Mouse (Mus musculus): ENCODE measurements at regions not wholly inside any gene's neighbourhood (a gene's known extent, or its start where the extent isn't known, plus 50 kb on each side); places are given as distances from the start of the nearest gene placed in this dataset.
"Not testable (repeated sequence)": the region's sequence is repeated elsewhere in the genome, so short reads cannot be mapped to it uniquely, and the experiment has no call there.

GRCm38 (mm10) chr10:126349076-126349475 lies 383.1 kb downstream of the Lrig3 start:
- 82% methylated on average over 11 of the region's 11 CpGs for WGBS
- no peak overlapping the region for H3K4me2 ChIP-seq
- H3K9ac ChIP-seq, result no peak overlapping the region
- H3K27me3 ChIP-seq (replicated peaks), result no peaks in the 10 kb centered on the region
- H3K36me3 ChIP-seq, result no peaks in the 10 kb centered on the region
- no peak overlapping the region for H3K4me3 ChIP-seq
- H3K27ac ChIP-seq (ENCODE audit: poor library complexity, severe bottlenecking), result no peak overlapping the region
- no peaks in the 10 kb centered on the region for H3K4me1 ChIP-seq (replicated peaks)
- H3K9me3 ChIP-seq (replicated peaks), result peaks cover 9% of the 10 kb centered on the region
- ATAC-seq (ENCODE audit: insufficient number of reproducible peaks, low FRiP score), result no peak

- 60% methylated on average over 4 of the region's 4 CpGs for WGBS
- H3K4me1 ChIP-seq (replicated peaks), result no peaks in the 10 kb centered on the region
These were observed 371.5 kb downstream of the Lrig3 start for GRCm38 (mm10) chr10:126337426-126337825.

GRCm38 (mm10) chr10:126333786-126334185 lies 367.8 kb downstream of the Lrig3 start:
- WGBS, result 91% methylated on average over 5 of the region's 5 CpGs
- ATAC-seq (ENCODE audit: insufficient number of reproducible peaks, low FRiP score), result no peak
- Histone ChIP-seq H3K27me3 (replicated peaks) (no peaks in the 10 kb centered on the region), H3K4me2 (no peak overlapping the region), H3K36me3 (no peaks in the 10 kb centered on the region), H3K9me3 (replicated peaks) (no peaks in the 10 kb centered on the region), H3K4me3 (no peak overlapping the region), H3K4me1 (replicated peaks) (no peaks in the 10 kb centered on the region), H3K27ac (ENCODE audit: poor library complexity, severe bottlenecking) (no peak overlapping the region), H3K9ac (no peak overlapping the region)

More at GRCm38 (mm10) chr10:126337426-126337825, 371.5 kb downstream of the Lrig3 start:
- Histone ChIP-seq H3K36me3 (no peaks in the 10 kb centered on the region), H3K9me3 (replicated peaks) (peaks cover 6% of the 10 kb centered on the region; the same call in 1 of the 2 replicates), H3K27ac (ENCODE audit: poor library complexity, severe bottlenecking) (no peak overlapping the region), H3K4me2 (no peak overlapping the region), H3K27me3 (replicated peaks) (no peaks in the 10 kb centered on the region), H3K9ac (no peak overlapping the region), H3K4me3 (no peak overlapping the region)
- no peak for ATAC-seq (ENCODE audit: insufficient number of reproducible peaks, low FRiP score)

- peak; percentile 86; the same call in 1 of the 2 replicates for ATAC-seq (ENCODE audit: insufficient number of reproducible peaks, low FRiP score)
- 8% methylated on average over 17 of the region's 17 CpGs for WGBS
- H3K27ac ChIP-seq (ENCODE audit: poor library complexity, severe bottlenecking), result no peak overlapping the region
These were observed 364.5 kb downstream of the Lrig3 start for GRCm38 (mm10) chr10:126330305-126330969.

GRCm38 (mm10) chr10:126320831-126321230 lies 354.9 kb downstream of the Lrig3 start:
- whole genome bisulfite sequencing, result 78% methylated on average over 9 of the region's 9 CpGs
- ATAC-seq (ENCODE audit: insufficient number of reproducible peaks, low FRiP score), result no peak
- Histone ChIP-seq H3K9ac (no peak overlapping the region), H3K36me3 (no peaks in the 10 kb centered on the region), H3K4me2 (no peak overlapping the region), H3K27ac (ENCODE audit: poor library complexity, severe bottlenecking) (no peak overlapping the region), H3K4me1 (replicated peaks) (peaks cover 5% of the 10 kb centered on the region; the same call in 1 of the 2 replicates), H3K27me3 (replicated peaks) (no peaks in the 10 kb centered on the region), H3K4me3 (no peak overlapping the region), H3K9me3 (replicated peaks) (no peaks in the 10 kb centered on the region)

More at GRCm38 (mm10) chr10:126330305-126330969, 364.5 kb downstream of the Lrig3 start:
- Histone ChIP-seq H3K4me1 (replicated peaks) (no peaks in the 10 kb centered on the region), H3K4me3 (no peak overlapping the region), H3K9me3 (replicated peaks) (no peaks in the 10 kb centered on the region), H3K36me3 (no peaks in the 10 kb centered on the region), H3K27me3 (replicated peaks) (no peaks in the 10 kb centered on the region), H3K4me2 (peak overlapping the region; percentile 23; the same call in 1 of the 2 replicates), H3K9ac (no peak overlapping the region)

- Histone ChIP-seq H3K9me3 (replicated peaks) (no peaks in the 10 kb centered on the region), H3K9ac (no peak overlapping the region), H3K4me3 (no peak overlapping the region), H3K27me3 (replicated peaks) (no peaks in the 10 kb centered on the region), H3K36me3 (no peaks in the 10 kb centered on the region), H3K27ac (ENCODE audit: poor library complexity, severe bottlenecking) (no peak overlapping the region), H3K4me2 (no peak overlapping the region), H3K4me1 (replicated peaks) (peaks cover 5% of the 10 kb centered on the region; the same call in 1 of the 2 replicates)
- 38% methylated on average over 10 of the region's 10 CpGs for WGBS
- ATAC-seq (ENCODE audit: insufficient number of reproducible peaks, low FRiP score), result no peak
These were observed 353.8 kb downstream of the Lrig3 start for GRCm38 (mm10) chr10:126319795-126320194.

GRCm38 (mm10) chr10:126299962-126300361 lies 334.0 kb downstream of the Lrig3 start:
- H3K4me3 ChIP-seq, result no peak overlapping the region
- no peak overlapping the region for H3K27ac ChIP-seq (ENCODE audit: poor library complexity, severe bottlenecking)
- H3K36me3 ChIP-seq, result no peaks in the 10 kb centered on the region
- no peaks in the 10 kb centered on the region for H3K9me3 ChIP-seq (replicated peaks)
- no peaks in the 10 kb centered on the region for H3K27me3 ChIP-seq (replicated peaks)
- no peak overlapping the region for H3K4me2 ChIP-seq
- 76% methylated on average over 1 of the region's 1 CpGs for WGBS
- no peak overlapping the region for H3K9ac ChIP-seq
- no peak for ATAC-seq (ENCODE audit: insufficient number of reproducible peaks, low FRiP score)
- no peaks in the 10 kb centered on the region for H3K4me1 ChIP-seq (replicated peaks)

- Histone ChIP-seq H3K36me3 (no peaks in the 10 kb centered on the region), H3K4me2 (no peak overlapping the region), H3K27me3 (replicated peaks) (no peaks in the 10 kb centered on the region), H3K9ac (no peak overlapping the region), H3K27ac (ENCODE audit: poor library complexity, severe bottlenecking) (no peak overlapping the region), H3K4me1 (replicated peaks) (no peaks in the 10 kb centered on the region), H3K9me3 (replicated peaks) (no peaks in the 10 kb centered on the region), H3K4me3 (no peak overlapping the region)
- ATAC-seq (ENCODE audit: insufficient number of reproducible peaks, low FRiP score), result no peak
- WGBS, result 68% methylated on average over 6 of the region's 6 CpGs
These were observed 332.2 kb downstream of the Lrig3 start for GRCm38 (mm10) chr10:126298211-126298610.

- no peaks in the 10 kb centered on the region for H3K4me1 ChIP-seq (replicated peaks)
- H3K36me3 ChIP-seq, result no peaks in the 10 kb centered on the region
- H3K9ac ChIP-seq, result no peak overlapping the region
- H3K27me3 ChIP-seq (replicated peaks), result no peaks in the 10 kb centered on the region
- H3K9me3 ChIP-seq (replicated peaks), result no peaks in the 10 kb centered on the region
- no peak for ATAC-seq (ENCODE audit: insufficient number of reproducible peaks, low FRiP score)
- H3K4me3 ChIP-seq, result no peak overlapping the region
- 66% methylated on average over 7 of the region's 7 CpGs for WGBS
- H3K27ac ChIP-seq (ENCODE audit: poor library complexity, severe bottlenecking), result no peak overlapping the region
- no peak overlapping the region for H3K4me2 ChIP-seq
These were observed 329.9 kb downstream of the Lrig3 start for GRCm38 (mm10) chr10:126295853-126296252.

GRCm38 (mm10) chr10:126291765-126292164 lies 325.8 kb downstream of the Lrig3 start:
- H3K36me3 ChIP-seq, result no peaks in the 10 kb centered on the region
- H3K27ac ChIP-seq (ENCODE audit: poor library complexity, severe bottlenecking), result no peak overlapping the region
- H3K4me2 ChIP-seq, result no peak overlapping the region
- no peak for ATAC-seq (ENCODE audit: insufficient number of reproducible peaks, low FRiP score)
- H3K9me3 ChIP-seq (replicated peaks), result no peaks in the 10 kb centered on the region
- H3K9ac ChIP-seq, result no peak overlapping the region
- H3K27me3 ChIP-seq (replicated peaks), result no peaks in the 10 kb centered on the region
- H3K4me1 ChIP-seq (replicated peaks), result no peaks in the 10 kb centered on the region
- no peak overlapping the region for H3K4me3 ChIP-seq

- 90% methylated on average over 8 of the region's 13 CpGs for WGBS
- not testable (repeated sequence) for H3K4me2 ChIP-seq; H3K4me3 ChIP-seq; H3K4me1 ChIP-seq (replicated peaks); H3K9ac ChIP-seq; H3K36me3 ChIP-seq; ATAC-seq (ENCODE audit: insufficient number of reproducible peaks, low FRiP score); H3K9me3 ChIP-seq (replicated peaks); H3K27ac ChIP-seq (ENCODE audit: poor library complexity, severe bottlenecking); H3K27me3 ChIP-seq (replicated peaks)
These were observed 319.1 kb downstream of the Lrig3 start for GRCm38 (mm10) chr10:126285096-126285495.

GRCm38 (mm10) chr10:126270376-126270775 lies 304.4 kb downstream of the Lrig3 start:
- no peaks in the 10 kb centered on the region for H3K4me1 ChIP-seq (replicated peaks)
- no peaks in the 10 kb centered on the region for H3K36me3 ChIP-seq
- no peak overlapping the region for H3K9ac ChIP-seq
- H3K9me3 ChIP-seq (replicated peaks), result 0 out of 2 replicates have a peak, but pooled peaks cover 3% of the 10 kb centered on the region
- no peaks in the 10 kb centered on the region for H3K27me3 ChIP-seq (replicated peaks)
- WGBS, result 88% methylated on average over 12 of the region's 12 CpGs
- no peak for ATAC-seq (ENCODE audit: insufficient number of reproducible peaks, low FRiP score)
- no peak overlapping the region for H3K4me3 ChIP-seq
- no peak overlapping the region for H3K4me2 ChIP-seq
- H3K27ac ChIP-seq (ENCODE audit: poor library complexity, severe bottlenecking), result no peak overlapping the region

Measured in heart, embryonic 12.5 days (tissue).